Mouse (Mus musculus) MEL (cell line): ENCODE measurements around the gene Gm20388. TPM values are rescaled to one million over a fixed set of nuclear protein-coding genes. Genes with fewer than 3 reads are reported as not detected.

Experiments
- DNase-seq: peaks from one replicate; pipeline ENCODE4 v3.0.0; 2011; ENCODE audit warnings: low read depth, low spot score
- H3K27ac ChIP-seq: 2 replicates; pipeline ENCODE4 v1.5.1; 2012; ENCODE audit warnings: low read depth, mild to moderate bottlenecking, control low read depth, low read length, moderate library complexity; ENCODE audit not compliant: control insufficient read depth
- H3K27me3 ChIP-seq, 2 experiments: fragments of 150-350 bp in 1 of 2; sonication (generic) in 1 of 2; 2 replicates each; pipeline ENCODE4 v1.6.1; 2012; ENCODE audit warnings: low read length in 2 of 2, mild to moderate bottlenecking in 2 of 2, improper control_type of control experiment in 1 of 2, moderate library complexity in 1 of 2; ENCODE audit not compliant: insufficient read depth in 2 of 2, control insufficient read depth in 1 of 2
- H3K36me3 ChIP-seq, 2 experiments: 2 replicates each; pipeline ENCODE4 v1.6.1; 2012 to 2014; ENCODE audit warnings: low read length in 2 of 2, improper control_type of control experiment in 1 of 2, inconsistent platforms in 1 of 2, mild to moderate bottlenecking in 1 of 2; ENCODE audit not compliant: insufficient read depth in 2 of 2, control insufficient read depth in 1 of 2
- H3K4me1 ChIP-seq, 2 experiments: fragments of 150-350 bp in 1 of 2; sonication (generic) in 1 of 2; 2 replicates each; pipeline ENCODE4 v1.6.1; 2012; ENCODE audit warnings: low read length in 2 of 2, improper control_type of control experiment in 1 of 2, mild to moderate bottlenecking in 1 of 2; ENCODE audit not compliant: insufficient read depth in 2 of 2, control insufficient read depth in 1 of 2
- H3K4me3 ChIP-seq, 2 experiments: fragments of 150-350 bp in 1 of 2; sonication (generic) in 1 of 2; 2 replicates each; pipeline ENCODE4 v1.5.1; 2012; ENCODE audit warnings: low read depth in 2 of 2, low read length in 2 of 2, mild to moderate bottlenecking in 2 of 2, moderate library complexity in 2 of 2, control low read depth in 1 of 2, improper control_type of control experiment in 1 of 2; ENCODE audit not compliant: control insufficient read depth in 1 of 2, insufficient read depth in 1 of 2
- H3K79me2 ChIP-seq: 2 replicates; pipeline ENCODE4 v1.6.1; 2012; ENCODE audit warnings: mild to moderate bottlenecking, low read length, moderate library complexity; ENCODE audit not compliant: control insufficient read depth, poor library complexity, insufficient read depth
- H3K9ac ChIP-seq: 2 replicates; pipeline ENCODE4 v1.6.1; 2012; ENCODE audit warnings: low read depth, mild to moderate bottlenecking, control low read depth, low read length, moderate library complexity; ENCODE audit not compliant: control insufficient read depth, poor library complexity, severe bottlenecking
- H3K9me3 ChIP-seq: fragments of 150-350 bp; sonication (generic); replicated peaks from 2 replicates; pipeline ENCODE4 v1.6.1; 2012; ENCODE audit warnings: mild to moderate bottlenecking, low read length, improper control_type of control experiment, moderate library complexity; ENCODE audit not compliant: insufficient read depth
- CHD2 ChIP-seq: IDR thresholded peaks from 2 replicates; pipeline ENCODE4 v1.6.1; 2011; ENCODE audit warnings: low read length, improper control_type of control experiment
- ELF1 ChIP-seq: IDR thresholded peaks from 2 replicates; pipeline ENCODE4 v1.6.1; 2014; ENCODE audit warnings: low read depth, mild to moderate bottlenecking, inconsistent platforms, low read length, improper control_type of control experiment, moderate library complexity
- EP300 ChIP-seq, 2 experiments: IDR thresholded peaks; 2 replicates each; pipeline ENCODE4 v1.6.1; 2011; ENCODE audit warnings: improper control_type of control experiment in 2 of 2, low read length in 2 of 2, low read depth in 1 of 2, mild to moderate bottlenecking in 1 of 2
- ETS1 ChIP-seq: IDR thresholded peaks from 2 replicates; pipeline ENCODE4 v1.6.1; 2012; ENCODE audit warnings: low read depth, mild to moderate bottlenecking, inconsistent platforms, low read length, improper control_type of control experiment, moderate library complexity
- GABPA ChIP-seq: IDR thresholded peaks from 2 replicates; pipeline ENCODE4 v1.6.1; 2012; ENCODE audit warnings: low read depth, mild to moderate bottlenecking, inconsistent platforms, low read length, improper control_type of control experiment, moderate library complexity
- GATA1 ChIP-seq: IDR thresholded peaks from 2 replicates; pipeline ENCODE4 v1.6.1; 2011; ENCODE audit warnings: low read depth, low read length, improper control_type of control experiment
- HCFC1 ChIP-seq: IDR thresholded peaks from 2 replicates; pipeline ENCODE4 v1.6.1; 2012; ENCODE audit warnings: low read depth, mild to moderate bottlenecking, inconsistent platforms, low read length, improper control_type of control experiment, moderate library complexity
- JUND ChIP-seq: IDR thresholded peaks from 2 replicates; pipeline ENCODE4 v1.6.1; 2011; ENCODE audit warnings: low read depth, mild to moderate bottlenecking, improper control_type of control experiment, low read length
- KAT2A ChIP-seq: conservative IDR thresholded peaks from 2 replicates; pipeline ENCODE4 v1.6.1; 2012; ENCODE audit warnings: low read depth, low read length, improper control_type of control experiment, inconsistent platforms
- MAFK ChIP-seq: IDR thresholded peaks from 2 replicates; pipeline ENCODE4 v1.6.1; 2011; ENCODE audit warnings: low read depth, mild to moderate bottlenecking, low read length, improper control_type of control experiment, borderline replicate concordance
- MAX ChIP-seq: IDR thresholded peaks from 2 replicates; pipeline ENCODE4 v1.6.1; 2011; ENCODE audit warnings: low read length, improper control_type of control experiment
- MAZ ChIP-seq: IDR thresholded peaks from 2 replicates; pipeline ENCODE4 v1.6.1; 2012; ENCODE audit warnings: low read depth, mild to moderate bottlenecking, inconsistent platforms, low read length, improper control_type of control experiment
- MEF2A ChIP-seq: IDR thresholded peaks from 2 replicates; pipeline ENCODE4 v1.6.1; 2014; ENCODE audit warnings: low read depth, mild to moderate bottlenecking, inconsistent platforms, low read length, improper control_type of control experiment; ENCODE audit not compliant: poor library complexity, insufficient replicate concordance, severe bottlenecking; ENCODE audit errors: extremely low read depth
- MYB ChIP-seq: IDR thresholded peaks from 2 replicates; pipeline ENCODE4 v1.6.1; 2011; ENCODE audit warnings: mild to moderate bottlenecking, low read depth, low read length, improper control_type of control experiment
- MYC ChIP-seq: IDR thresholded peaks from 2 replicates; pipeline ENCODE4 v1.6.1; 2011; ENCODE audit warnings: low read depth, mild to moderate bottlenecking, low read length, improper control_type of control experiment, moderate library complexity
- NELFE ChIP-seq: IDR thresholded peaks from 2 replicates; pipeline ENCODE4 v1.6.1; 2011; ENCODE audit warnings: low read depth, low read length, improper control_type of control experiment
- POLR2A ChIP-seq, 2 experiments: IDR thresholded peaks; 2 replicates each; pipeline ENCODE4 v1.6.1; 2011 to 2012; ENCODE audit warnings: low read length in 2 of 2, mild to moderate bottlenecking in 2 of 2, control low read depth in 1 of 2, improper control_type of control experiment in 1 of 2, low read depth in 1 of 2, moderate library complexity in 1 of 2; ENCODE audit not compliant: control insufficient read depth in 1 of 2, insufficient read depth in 1 of 2, poor library complexity in 1 of 2
- POLR2AphosphoS5 ChIP-seq: IDR thresholded peaks from 2 replicates; pipeline ENCODE4 v1.6.1; 2012; ENCODE audit warnings: low read depth, borderline replicate concordance, mild to moderate bottlenecking, inconsistent platforms, low read length, moderate library complexity, mixed read lengths
- RAD21 ChIP-seq: IDR thresholded peaks from 2 replicates; pipeline ENCODE4 v1.6.1; 2011; ENCODE audit warnings: mild to moderate bottlenecking, low read depth, low read length, improper control_type of control experiment
- TAL1 ChIP-seq: IDR thresholded peaks from 2 replicates; pipeline ENCODE4 v1.6.1; 2012; ENCODE audit warnings: mild to moderate bottlenecking, inconsistent platforms, low read length, moderate library complexity, mixed read lengths
- TBP ChIP-seq: IDR thresholded peaks from 2 replicates; pipeline ENCODE4 v1.8.0; 2011; ENCODE audit warnings: low read depth, low read length, improper control_type of control experiment
- TCF12 ChIP-seq: IDR thresholded peaks from 2 replicates; pipeline ENCODE4 v1.6.1; 2014; ENCODE audit warnings: low read depth, mild to moderate bottlenecking, inconsistent platforms, low read length, improper control_type of control experiment, moderate library complexity
- UBTF ChIP-seq: IDR thresholded peaks from 2 replicates; pipeline ENCODE4 v1.6.1; 2012; ENCODE audit warnings: low read depth, mild to moderate bottlenecking, inconsistent platforms, low read length, improper control_type of control experiment, moderate library complexity, borderline replicate concordance; ENCODE audit not compliant: insufficient read depth
- USF1 ChIP-seq: IDR thresholded peaks from 2 replicates; pipeline ENCODE4 v1.6.1; 2014; ENCODE audit warnings: low read depth, mild to moderate bottlenecking, inconsistent platforms, low read length, improper control_type of control experiment, moderate library complexity
- USF2 ChIP-seq, 2 experiments: IDR thresholded peaks; 2 replicates each; pipeline ENCODE4 v1.6.1; 2011 to 2012; ENCODE audit warnings: improper control_type of control experiment in 2 of 2, low read length in 2 of 2, borderline replicate concordance in 1 of 2, inconsistent platforms in 1 of 2, low read depth in 1 of 2, mild to moderate bottlenecking in 1 of 2; ENCODE audit not compliant: insufficient read depth in 1 of 2
- ZKSCAN1 ChIP-seq: IDR thresholded peaks from 2 replicates; pipeline ENCODE4 v1.6.1; 2012; ENCODE audit warnings: low read depth, mild to moderate bottlenecking, inconsistent platforms, low read length, improper control_type of control experiment, moderate library complexity
- ZMIZ1 ChIP-seq: IDR thresholded peaks from 2 replicates; pipeline ENCODE4 v1.6.1; 2012; ENCODE audit warnings: low read depth, mild to moderate bottlenecking, inconsistent platforms, low read length, improper control_type of control experiment, moderate library complexity
- polyA plus RNA-seq, 2 experiments: library from polyadenylated mRNA; stranded (reverse) in 1 of 2; unstranded in 1 of 2; fragments of >175 nt in 1 of 2; fragments of >200 nt in 1 of 2; gene quantifications; 2 replicates each; pipeline versions ENCODE4 v1.2.1 to v1.2.4; 2012; ENCODE audit warnings: low replicate concordance in 2 of 2, low read depth in 1 of 2; ENCODE audit not compliant: insufficient read length in 2 of 2, insufficient read depth in 1 of 2, missing spikeins in 1 of 2
- total RNA-seq: library from RNA; depleted of rRNA; stranded (reverse); fragments of 300-350 nt; gene quantifications from 2 replicates; pipeline ENCODE4 v1.2.3, GENCODE M21; 2012

Gene Gm20388
- total and polyA plus RNA-seq, 3 experiments, result 11.1 to 17.8 TPM; not detected in 1

DNA sequence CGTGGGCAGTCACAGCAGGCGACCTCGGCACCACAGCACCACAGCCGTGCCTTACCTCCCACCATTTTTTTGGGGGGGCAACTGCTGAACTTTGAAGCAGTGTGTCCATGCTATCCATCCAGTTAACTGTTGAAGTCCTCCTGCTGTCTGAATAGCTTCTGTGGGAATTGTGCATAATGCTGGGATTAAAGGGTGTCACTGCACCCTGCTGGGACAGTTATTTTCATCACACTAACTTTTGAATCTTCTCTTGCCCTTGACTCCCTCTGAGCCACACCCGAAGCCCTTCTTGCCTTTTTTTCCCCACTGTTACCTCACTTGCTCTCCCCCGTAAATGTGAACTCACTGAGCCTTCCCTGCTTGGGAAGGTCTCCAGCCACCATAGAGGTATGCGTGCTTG is 27.8 kb downstream of the Gm20388 start:
- DNase-seq, result no peak
- TF ChIP-seq GATA1 (no peak), TAL1 (no peak), NELFE (no peak), RAD21 (no peak), MAZ (no peak), TCF12 (no peak), ZMIZ1 (no peak), HCFC1 (no peak), USF2 (IDR thresholded peaks at IDR 0.05; ENCODE audit: borderline replicate concordance in 1 of 2, insufficient read depth in 1 of 2, low read depth in 1 of 2, low read length in 2 of 2) (no peak), USF1 (no peak), EP300 (IDR thresholded peaks at IDR 0.05; ENCODE audit: low read depth in 1 of 2, low read length in 2 of 2) (no peak), MYB (no peak), UBTF (no peak)
- no peaks in the 10 kb centered on the region for H3K27me3 ChIP-seq
- no peaks in the 10 kb centered on the region for H3K4me1 ChIP-seq
- H3K9me3 ChIP-seq, result no peaks in the 10 kb centered on the region
- no peak overlapping the region for H3K9ac ChIP-seq
- peaks cover 26% of the 10 kb centered on the region for H3K79me2 ChIP-seq
- H3K4me3 ChIP-seq, result no peak overlapping the region
- H3K27ac ChIP-seq, result no peak overlapping the region
- H3K36me3 ChIP-seq, result peaks cover 0 to 15% of the 10 kb centered on the region in 2 experiments; a peak in 2 of 4 replicates

- Histone ChIP-seq H3K4me1 (no peaks in the 10 kb centered on the region), H3K27ac (no peak overlapping the region), H3K36me3 (peaks cover 0 to 15% of the 10 kb centered on the region in 2 experiments; a peak in 2 of 4 replicates), H3K9ac (no peak overlapping the region), H3K9me3 (no peaks in the 10 kb centered on the region), H3K79me2 (peaks cover 24% of the 10 kb centered on the region), H3K27me3 (no peaks in the 10 kb centered on the region), H3K4me3 (no peak overlapping the region)
- no peak for TF ChIP-seq MEF2A
- TF ChIP-seq ELF1, result no peak
- TF ChIP-seq MYB, result no peak
- no peak for TF ChIP-seq JUND
- TF ChIP-seq USF2 (IDR thresholded peaks at IDR 0.05; ENCODE audit: borderline replicate concordance in 1 of 2, insufficient read depth in 1 of 2, low read depth in 1 of 2, low read length in 2 of 2), result no peak
- TF ChIP-seq KAT2A, result no peak
- no peak for TF ChIP-seq POLR2AphosphoS5
- no peak for TF ChIP-seq ETS1
- no peak for TF ChIP-seq ZMIZ1
- no peak for TF ChIP-seq HCFC1
- TF ChIP-seq MAX, result no peak
- no peak for TF ChIP-seq MYC
- TF ChIP-seq TBP, result no peak
- no peak for TF ChIP-seq CHD2
- no peak for TF ChIP-seq POLR2A (IDR thresholded peaks at IDR 0.05; ENCODE audit: control insufficient read depth in 1 of 2, insufficient read depth in 1 of 2, low read depth in 1 of 2, low read length in 2 of 2, poor library complexity in 1 of 2)
- TF ChIP-seq MAFK, result no peak
- no peak for TF ChIP-seq GABPA
- no peak for TF ChIP-seq ZKSCAN1
- DNase-seq, result no peak
Measured at GRCm38 (mm10) chr8:119939336-119939735, 28.7 kb downstream of the Gm20388 start.
